Mouse (Mus musculus) lung, postnatal 10 days (tissue): Measurements from ENCODE around the gene Kcnj11.

ENCODE experiments used
- DNase-seq: peaks from one replicate; pipeline ENCODE4 v3.0.0; 2021

The Kcnj11 gene

GRCm38 (mm10) chr7:46100563-46100962, at the start of gene Kcnj11:
Gene Kcnj11, minus strand, starts transcription at chr7:46100764.
- peak; percentile 76 for DNase-seq

- DNase-seq = no peak
Observed at GRCm38 (mm10) chr7:46147417-46147816, 46.9 kb upstream of the Kcnj11 start.

DNA sequence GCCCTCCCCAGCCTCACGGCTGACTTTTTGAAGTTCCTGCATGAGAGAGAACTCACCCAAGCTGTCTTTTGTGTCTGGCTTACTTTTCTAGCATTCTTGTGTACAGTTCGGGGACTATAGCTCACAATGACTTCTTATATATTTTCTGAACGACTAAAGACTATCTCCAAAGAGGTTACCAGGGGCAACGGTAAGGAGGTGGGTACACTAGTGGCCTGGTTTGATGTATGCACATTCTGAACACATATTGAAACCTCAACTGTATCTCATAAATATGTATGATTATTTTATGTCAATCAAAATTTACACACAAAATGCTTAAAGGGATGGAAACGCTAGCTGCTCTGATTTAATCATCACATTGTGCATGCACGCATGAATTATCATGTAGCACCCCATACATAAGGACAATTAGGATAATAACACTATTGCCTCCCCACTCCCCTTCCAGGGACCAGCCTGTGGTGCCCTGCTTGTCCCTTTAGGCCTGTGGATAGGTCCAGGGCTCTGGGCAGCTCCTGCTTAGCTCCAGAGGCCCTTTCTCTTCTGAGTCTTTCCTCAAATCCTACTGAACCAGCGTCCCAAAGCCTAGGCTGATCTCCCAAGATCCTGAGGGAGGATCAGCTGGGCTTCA, 46.2 kb upstream of the Kcnj11 start:
- DNase-seq = no peak

DNA sequence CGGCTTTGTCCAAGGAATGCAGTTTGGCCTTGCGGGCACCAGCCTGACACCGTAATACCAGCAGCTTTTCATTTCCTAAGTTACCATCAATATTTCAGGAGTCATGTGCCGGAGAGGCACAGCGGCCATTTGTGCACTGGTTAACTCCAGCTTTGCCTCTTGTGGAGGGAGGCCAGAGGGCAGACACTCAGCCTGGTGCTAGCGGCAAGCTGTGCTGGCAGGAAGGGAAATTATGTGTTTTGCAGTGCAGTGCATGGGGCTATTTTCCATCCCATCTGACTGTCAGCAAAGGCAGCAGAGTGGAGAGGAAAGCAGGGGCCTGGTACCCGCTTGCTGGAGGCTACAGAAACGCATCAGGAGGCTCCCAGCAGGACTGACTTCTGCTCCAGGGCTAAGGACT, 43.5 kb upstream of the Kcnj11 start:
- no peak for DNase-seq

DNA sequence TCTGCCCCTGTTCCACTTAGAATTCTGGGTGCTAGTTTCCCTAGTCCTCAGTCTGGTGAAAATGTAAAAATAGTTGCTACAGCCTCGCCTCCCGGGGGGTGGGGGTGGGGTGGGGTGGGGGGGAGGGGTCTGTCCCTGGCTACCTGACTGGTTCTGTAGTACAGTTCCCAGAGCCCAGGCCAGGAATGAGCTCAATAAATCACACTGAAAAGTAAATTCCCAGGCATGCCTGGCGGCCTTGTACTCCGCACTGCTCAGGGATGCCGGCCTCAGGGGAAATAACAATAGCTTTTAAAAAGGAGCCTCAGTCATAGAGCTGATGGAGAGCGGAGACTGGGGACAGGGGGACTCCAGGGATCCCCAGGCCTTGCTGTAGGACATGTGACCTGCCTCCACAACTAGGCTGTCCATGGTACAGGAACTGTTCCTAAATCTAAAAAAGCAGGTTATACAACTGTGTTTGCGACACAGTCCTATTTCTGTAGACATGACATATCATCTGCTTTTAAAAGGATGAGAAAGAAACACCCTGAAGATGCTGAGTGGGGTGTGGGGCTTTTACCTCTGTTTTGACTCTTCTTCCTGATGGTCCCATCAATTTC, 37.9 kb upstream of the Kcnj11 start:
- no peak for DNase-seq

DNA sequence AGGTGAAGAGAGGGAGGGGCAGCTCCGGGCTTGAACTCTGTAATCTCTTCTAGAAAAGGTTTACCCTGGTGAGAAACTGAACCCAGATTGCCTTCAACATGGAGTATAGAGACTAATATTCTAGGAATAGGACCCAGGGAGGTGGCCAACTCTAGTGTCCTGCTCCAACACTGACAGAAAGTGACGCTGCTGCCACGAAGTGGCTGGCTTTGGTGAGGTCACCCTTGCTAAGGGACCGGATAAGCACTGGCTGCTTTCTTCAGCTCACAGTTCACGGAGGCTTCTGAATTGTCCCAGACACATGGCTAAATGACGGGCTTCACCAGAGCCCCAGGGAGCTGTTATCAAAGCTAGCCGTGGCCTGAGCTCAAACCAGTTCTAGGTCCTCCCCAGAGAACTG, 33.3 kb upstream of the Kcnj11 start:
- DNase-seq = no peak

- DNase-seq = no peak
Observed at GRCm38 (mm10) chr7:46132229-46132628, 31.7 kb upstream of the Kcnj11 start.

GRCm38 (mm10) chr7:46131806-46132205, 31.2 kb upstream of the Kcnj11 start:
- DNase-seq = no peak

DNA sequence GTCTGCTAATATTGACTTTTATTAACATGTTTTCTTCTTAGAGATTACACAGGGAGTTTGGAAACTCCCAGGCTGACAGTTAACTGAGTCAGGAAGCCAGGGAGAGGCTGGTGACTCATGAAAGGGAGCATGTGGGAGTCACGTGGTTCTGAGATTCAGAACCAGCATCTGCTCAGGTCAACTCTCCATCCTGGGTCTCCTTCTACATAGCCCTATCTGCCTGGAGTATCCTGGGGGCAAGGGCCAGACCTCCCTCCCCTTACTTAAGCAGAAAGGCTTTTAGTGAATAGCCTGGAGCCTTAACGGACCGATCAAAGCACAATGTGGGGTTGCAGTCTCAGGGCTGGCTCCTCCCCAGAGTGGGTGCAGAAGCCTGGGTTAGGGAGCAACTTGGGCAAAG, 30.7 kb upstream of the Kcnj11 start:
- no peak for DNase-seq

GRCm38 (mm10) chr7:46130723-46131122, 30.2 kb upstream of the Kcnj11 start:
- DNase-seq = no peak

- DNase-seq = no peak
Observed at GRCm38 (mm10) chr7:46129463-46130179, 29.1 kb upstream of the Kcnj11 start.

- no peak for DNase-seq
Observed at GRCm38 (mm10) chr7:46128196-46128595, 27.6 kb upstream of the Kcnj11 start.

DNA sequence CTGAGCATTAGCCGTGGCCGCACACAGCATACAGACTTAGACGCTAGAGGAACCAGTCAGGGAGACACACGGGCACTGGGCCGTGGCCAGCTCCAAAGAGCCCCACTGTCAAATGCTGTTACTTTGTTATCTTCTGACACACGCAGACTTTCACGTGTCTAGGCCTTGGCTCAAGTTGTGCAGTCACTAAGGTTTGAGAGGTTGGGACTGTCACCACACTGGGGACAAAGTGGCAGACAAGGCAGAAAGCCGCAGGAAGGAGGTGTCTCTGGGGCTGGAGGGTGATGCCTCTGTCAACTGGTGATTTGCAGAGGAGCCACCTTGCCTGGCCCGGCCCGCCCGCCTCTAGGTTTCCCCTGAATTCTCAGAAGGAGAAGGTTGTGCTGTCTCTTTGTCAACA, 24.8 kb upstream of the Kcnj11 start:
- no peak for DNase-seq

GRCm38 (mm10) chr7:46124460-46124859, 23.9 kb upstream of the Kcnj11 start:
- DNase-seq = no peak

GRCm38 (mm10) chr7:46122964-46123363, 22.4 kb upstream of the Kcnj11 start:
- no peak for DNase-seq

GRCm38 (mm10) chr7:46117035-46117434, 16.5 kb upstream of the Kcnj11 start:
- no peak for DNase-seq

GRCm38 (mm10) chr7:46116118-46116581, 15.6 kb upstream of the Kcnj11 start:
- DNase-seq = peak; percentile 52

DNA sequence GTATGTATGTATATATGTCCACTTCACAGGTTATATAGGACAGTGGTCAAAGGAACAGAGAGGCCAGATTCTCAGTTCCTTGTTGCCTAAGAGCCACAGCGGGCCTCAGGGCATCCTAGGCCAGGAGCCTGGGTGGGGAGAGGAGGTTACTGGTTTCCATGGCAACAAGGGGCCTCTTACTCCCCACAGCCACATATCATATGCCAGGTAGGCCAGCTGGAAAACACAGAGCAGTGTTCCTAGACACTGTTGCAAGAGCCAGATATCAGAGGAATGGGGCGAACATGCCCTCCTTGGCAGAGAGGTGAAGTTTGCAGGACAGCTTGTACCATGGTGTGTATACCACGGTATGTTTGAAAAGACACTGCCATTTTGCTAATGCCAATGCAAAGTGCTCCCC, 12.9 kb upstream of the Kcnj11 start:
- DNase-seq = no peak

GRCm38 (mm10) chr7:46111938-46112337, 11.4 kb upstream of the Kcnj11 start:
- DNase-seq = no peak

DNA sequence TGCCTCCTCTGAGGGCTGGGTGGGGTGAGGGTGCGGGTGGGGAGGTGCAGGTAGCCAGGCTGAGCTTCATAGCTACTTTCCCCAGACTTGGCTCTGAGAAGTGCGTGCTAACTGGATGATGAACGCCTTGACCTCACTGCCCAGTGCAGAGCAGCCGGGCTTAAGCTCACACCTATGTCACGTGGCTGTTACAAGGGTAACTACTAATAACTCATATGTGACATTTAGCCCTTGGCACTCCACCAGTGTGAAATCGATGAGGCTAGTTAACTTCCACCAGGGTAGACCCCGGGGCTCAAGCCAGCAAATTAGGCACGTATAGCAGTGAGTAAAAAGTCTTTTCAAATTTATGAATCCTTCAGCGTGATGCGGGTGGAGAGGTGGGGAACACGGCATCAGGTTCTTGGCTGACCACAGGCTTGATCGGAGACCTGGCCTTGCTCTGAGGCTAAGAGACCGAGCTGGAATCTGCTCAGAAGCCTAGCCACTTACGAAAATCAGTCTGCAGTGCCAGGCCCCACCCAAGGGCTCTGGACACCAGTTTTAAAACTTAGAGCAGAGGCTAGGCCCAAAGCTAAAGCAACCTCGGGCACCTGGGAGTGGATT, 10.8 kb upstream of the Kcnj11 start:
- no peak for DNase-seq

- DNase-seq = no peak
Observed at GRCm38 (mm10) chr7:46110079-46110478, 9.5 kb upstream of the Kcnj11 start.

DNA sequence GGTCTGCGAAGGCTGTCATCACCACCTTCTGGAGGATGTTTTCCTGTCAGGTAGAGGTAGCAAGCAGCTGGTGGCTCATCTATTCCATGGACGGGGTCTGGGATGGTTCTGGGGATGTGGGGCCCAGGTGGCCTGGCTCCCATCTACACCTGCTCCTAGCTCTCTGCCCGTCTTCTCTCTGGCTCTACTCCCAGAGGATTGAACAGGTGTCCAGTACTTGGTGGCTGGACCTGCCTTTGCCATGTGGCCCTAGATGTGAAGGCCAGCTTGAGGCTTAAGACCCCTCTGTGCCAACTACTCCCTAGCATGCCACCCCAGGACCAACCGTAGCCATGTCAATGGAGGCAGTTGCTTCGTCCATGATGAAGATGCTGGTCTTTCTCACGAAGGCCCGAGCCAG, 4.9 kb upstream of the Kcnj11 start:
- no peak for DNase-seq

DNA sequence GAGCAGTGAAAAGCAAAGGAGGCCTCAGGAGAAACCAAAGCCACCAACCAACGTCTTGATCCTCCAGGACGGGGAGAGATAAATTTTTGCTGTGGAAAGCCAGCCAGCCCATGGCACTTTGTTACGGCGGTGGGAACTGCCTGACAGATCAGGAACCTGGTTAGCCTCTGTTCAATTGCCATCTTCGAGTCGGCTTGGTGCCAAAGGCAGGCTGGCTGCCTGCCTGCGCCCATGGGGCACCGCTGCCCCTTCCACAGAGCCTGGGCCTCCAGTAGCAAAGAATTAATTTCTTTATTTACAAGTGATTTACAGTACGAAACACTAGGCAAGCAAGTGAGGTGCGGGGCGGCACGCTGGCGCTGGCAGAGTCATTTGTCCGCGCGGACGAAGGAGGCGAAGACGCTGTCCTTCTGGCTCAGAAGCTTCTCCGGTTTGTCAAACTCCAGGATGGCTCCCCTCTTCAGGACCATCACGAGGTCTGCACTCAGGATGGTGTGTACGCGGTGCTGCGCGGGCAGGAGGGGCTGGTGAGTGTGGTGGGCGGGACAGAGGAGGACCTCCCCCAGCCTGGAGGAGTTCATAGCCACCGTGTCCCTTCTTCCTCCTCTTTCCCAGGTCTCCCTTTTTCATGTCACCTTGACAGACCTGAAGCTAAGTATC, 3.8 kb upstream of the Kcnj11 start:
- DNase-seq = no peak
